Mouse (Mus musculus) activated CD4-positive, CD25-positive, alpha-beta regulatory T cell (primary cell): ENCODE measurements around the gene 5730455P16Rik. TPM values are rescaled to one million over a fixed set of nuclear protein-coding genes. Genes with fewer than 3 reads are reported as not detected.

ENCODE experiments used
- polyA plus RNA-seq, 2 experiments: library from polyadenylated mRNA; unstranded; fragments of 100-300 nt; shearing (Covaris generic); gene quantifications; one replicate each; pipeline ENCODE4 v1.2.1; 2017

Gene 5730455P16Rik
- polyA plus RNA-seq = 10 to 100 TPM; 14.3 TPM

DNA sequence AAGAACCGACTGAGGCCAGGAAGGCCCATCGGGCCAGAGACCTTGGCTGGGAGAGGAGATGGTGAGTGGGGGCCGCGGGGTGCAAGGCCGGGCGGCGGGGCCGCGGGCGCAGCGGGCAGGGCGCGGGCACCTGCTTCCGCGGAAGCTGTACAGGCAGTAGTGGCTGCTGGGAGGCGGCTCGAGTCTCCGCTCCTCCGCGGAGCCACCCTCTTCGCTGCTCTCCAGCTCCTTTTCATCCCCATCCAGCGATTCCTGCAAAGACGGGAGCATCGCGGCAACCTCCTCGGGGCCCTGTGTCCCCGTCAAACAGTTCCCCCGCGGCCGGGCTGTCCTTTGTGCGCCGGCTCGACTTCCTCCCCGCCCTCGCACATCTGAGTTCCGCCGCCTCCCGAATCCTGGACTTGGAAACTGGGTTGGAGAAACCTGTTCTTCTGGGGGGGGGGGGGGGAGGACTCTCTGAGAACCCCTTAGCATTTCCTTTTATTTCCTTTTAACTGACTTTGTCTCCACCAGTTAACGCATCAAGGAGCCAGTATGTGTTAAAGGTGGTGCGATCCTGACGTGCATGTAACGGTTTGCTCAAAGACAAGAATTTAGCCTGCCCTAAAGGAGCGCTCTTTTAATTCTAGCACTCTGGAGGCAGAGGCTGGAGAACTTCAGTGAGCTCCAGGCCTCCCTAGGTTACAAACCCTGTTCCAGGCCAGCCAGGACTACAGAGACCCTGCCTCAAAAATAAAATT is at the start of gene 5730455P16Rik:
Gene 5730455P16Rik (minus strand): TSS at position 323 of the 740 bp plus-strand sequence.

DNA sequence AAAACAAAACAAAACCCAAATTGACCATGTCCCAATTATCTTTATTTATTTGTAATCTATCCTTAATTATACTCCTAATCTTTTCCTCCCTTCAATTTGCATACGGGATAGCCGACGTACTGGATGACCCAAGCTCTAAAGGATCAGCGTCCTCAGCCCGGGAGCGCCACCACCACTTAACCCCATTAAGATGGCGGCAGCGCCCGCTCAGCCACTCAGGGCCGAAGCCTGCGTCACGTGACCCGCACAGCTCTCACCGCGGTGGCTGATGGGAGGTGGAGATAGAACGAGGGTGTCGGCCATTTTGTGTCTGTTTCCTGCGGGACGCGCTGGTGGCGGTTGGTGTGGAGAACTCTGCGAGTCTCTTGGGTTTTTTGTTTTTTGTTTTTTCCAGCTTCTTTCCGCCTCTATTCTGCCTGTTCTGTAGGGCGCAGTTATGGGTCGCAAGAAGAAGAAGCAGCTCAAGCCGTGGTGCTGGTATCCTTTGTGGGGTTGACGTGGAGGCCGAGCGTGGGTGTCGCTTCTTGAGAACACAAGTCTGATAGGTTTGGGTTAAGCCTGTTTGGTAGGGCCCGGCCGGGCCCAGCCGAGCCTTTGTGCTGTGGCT is 5.3 kb upstream of the 5730455P16Rik start, which contains the start of gene Zfp207:
Gene Zfp207 (plus strand): TSS at position 261 of the 607 bp plus-strand sequence.

Other genes with a start within 250 kb of the 5730455P16Rik start
- gene Tefm, start 235.9 kb downstream of the 5730455P16Rik start, polyA plus RNA-seq = 10 to 100 TPM; 15.4 to 23.8 TPM
- gene Adap2, start 223.9 kb downstream of the 5730455P16Rik start, polyA plus RNA-seq = 1 to 10 TPM in 1 of 2 experiments, under 1 TPM in 1; 0.97 to 1.8 TPM
- gene Rnf135, start 194.2 kb downstream of the 5730455P16Rik start, polyA plus RNA-seq = 10 to 100 TPM in 1 of 2 experiments, 1 to 10 TPM in 1; 8.6 to 11.3 TPM
- 10 to 100 TPM; 42.1 to 43.6 TPM for gene Rhot1, start 169.0 kb downstream of the 5730455P16Rik start, polyA plus RNA-seq
- 1 to 10 TPM in 1 of 2 experiments, under 1 TPM in 1; 0.87 to 1.7 TPM for gene Rhbdl3, start 77.1 kb downstream of the 5730455P16Rik start, polyA plus RNA-seq
- gene Zfp207, start 5.2 kb upstream of the 5730455P16Rik start, polyA plus RNA-seq = 100 to 1,000 TPM; 235 to 249 TPM
- gene Psmd11, start 50.6 kb upstream of the 5730455P16Rik start, polyA plus RNA-seq = 100 to 1,000 TPM; 159 to 183 TPM
- gene Cdk5r1, start 99.0 kb upstream of the 5730455P16Rik start, polyA plus RNA-seq = 1 to 10 TPM in 1 of 2 experiments, under 1 TPM in 1; 0.63 to 1.5 TPM